Mouse (Mus musculus): ENCODE measurements at regions not wholly inside any gene's neighbourhood (a gene's known extent, or its start where the extent isn't known, plus 50 kb on each side); places are given as distances from the start of the nearest gene placed in this dataset.

DNA sequence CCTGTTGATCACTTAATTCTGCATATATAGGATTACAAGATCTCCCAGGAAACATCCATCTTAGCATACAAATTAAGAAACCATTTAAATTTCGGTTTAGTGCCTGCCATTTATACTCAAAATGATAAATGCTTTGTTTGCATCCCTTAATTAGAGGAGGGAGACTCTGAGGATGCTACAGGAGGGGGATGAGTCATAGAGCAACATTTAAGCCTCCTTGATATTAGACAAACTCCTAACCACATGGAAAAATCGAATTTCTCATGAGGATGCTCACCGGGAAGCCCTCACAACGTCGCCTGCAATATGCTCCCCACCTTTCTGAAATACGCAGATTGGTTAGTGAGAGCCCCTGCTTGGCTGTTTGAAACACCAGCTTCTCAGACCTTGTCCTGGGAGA, 320.8 kb upstream of the Sphkap start:
- DNase-seq (ENCODE audit: low spot score in 2 of 2) = no peak

DNA sequence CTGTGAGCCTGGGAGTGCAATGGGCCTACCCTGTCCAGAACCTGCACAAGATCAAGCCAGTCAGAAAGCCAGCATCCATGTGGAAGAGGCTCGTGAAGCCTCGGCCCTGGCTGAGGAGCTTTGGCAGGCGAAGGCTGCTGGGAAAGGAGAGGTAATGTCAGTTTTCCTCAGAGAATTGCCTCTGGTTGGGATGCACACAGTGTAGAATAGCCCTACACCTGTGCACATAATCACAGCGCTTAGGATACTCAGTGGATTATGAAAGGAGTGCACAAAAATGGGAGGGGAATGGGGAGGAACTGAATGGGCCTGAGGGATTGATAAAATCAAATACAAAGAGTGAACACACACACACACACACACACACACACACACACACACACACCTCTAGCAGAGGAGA, 319.9 kb upstream of the Sphkap start:
- no peak for DNase-seq (ENCODE audit: low spot score in 2 of 2)

DNA sequence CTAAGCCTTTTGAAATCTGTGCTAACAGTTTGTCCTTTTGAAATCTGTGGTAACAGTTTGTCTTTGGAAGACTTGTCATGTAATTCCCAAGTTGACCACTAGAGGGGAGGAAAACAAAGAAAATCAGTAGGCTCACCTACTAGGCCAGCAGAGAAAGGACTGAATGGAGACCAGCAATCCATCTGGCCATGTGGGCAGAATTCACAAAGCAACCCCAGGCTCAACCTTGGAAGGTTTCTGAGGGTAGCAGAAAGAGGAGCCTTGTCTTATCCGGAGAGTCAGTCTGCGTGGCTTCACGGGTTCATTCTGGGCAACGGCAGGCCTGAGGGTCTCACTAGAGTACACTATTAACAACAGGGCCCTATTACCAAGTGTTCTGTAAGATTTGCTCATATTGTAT, 319.2 kb upstream of the Sphkap start:
- peak; percentile 5 to 21 for DNase-seq (ENCODE audit: low spot score in 2 of 2)

DNA sequence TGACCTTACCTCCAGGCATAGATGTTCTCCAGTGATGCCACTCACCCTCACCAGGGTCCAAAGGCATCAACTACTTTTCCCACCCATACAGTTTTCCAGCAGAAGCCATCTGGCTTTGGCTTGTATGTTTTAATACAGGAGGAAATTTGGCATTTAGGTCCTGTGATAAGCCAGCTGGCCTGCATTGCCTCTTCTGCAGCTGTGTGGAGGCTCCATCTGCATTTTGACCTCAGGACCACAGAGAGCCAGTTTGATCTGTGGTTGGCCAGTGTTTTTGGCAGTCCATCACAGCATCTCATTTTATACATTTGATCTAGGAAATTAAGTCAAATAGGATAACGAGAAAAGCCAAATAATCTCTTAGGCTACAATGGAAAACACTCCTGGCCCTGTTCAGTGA, 315.1 kb upstream of the Sphkap start:
- no peak for DNase-seq (ENCODE audit: low spot score in 2 of 2)

DNA sequence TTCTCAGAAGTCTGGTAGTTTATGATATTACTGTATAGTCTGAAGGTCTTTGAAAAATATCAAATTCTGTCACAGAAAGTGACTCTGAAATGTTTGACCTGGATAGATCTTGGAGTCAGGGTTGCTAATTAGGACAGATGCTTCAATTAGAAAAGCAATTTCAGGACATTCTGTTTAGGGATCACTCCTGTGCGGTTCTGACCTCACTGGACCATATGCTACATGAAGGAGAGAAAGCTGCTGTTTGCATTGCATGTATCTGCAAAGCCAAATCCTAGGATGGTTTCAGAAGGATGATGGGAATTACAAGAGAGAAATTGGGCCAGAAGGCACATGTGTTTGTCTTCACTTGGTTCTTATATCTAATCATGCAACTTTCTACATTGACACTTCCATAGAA, 312.2 kb upstream of the Sphkap start:
- no peak for DNase-seq (ENCODE audit: low spot score in 2 of 2)

DNA sequence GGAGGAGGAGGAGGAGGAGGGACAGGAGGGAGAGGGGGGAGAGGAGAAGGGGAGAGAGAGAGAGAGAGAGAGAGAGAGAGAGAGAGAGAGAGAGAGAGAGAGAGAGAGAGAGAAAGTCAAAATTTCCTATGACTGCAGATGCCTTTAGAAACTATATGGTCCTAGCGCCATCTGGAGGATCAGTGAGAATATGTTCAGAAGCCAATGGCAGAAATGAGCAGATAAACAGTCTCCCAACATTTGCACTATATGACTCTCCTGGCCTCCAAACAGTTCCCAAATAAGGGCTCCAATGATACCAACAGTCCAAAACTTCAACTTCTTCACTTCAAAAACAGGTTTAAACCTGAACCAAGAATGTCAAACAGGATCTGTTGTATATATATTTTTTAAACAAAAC, 309.1 kb upstream of the Sphkap start:
- peak; percentile 63 to 72 for DNase-seq (ENCODE audit: low spot score in 2 of 2)

DNA sequence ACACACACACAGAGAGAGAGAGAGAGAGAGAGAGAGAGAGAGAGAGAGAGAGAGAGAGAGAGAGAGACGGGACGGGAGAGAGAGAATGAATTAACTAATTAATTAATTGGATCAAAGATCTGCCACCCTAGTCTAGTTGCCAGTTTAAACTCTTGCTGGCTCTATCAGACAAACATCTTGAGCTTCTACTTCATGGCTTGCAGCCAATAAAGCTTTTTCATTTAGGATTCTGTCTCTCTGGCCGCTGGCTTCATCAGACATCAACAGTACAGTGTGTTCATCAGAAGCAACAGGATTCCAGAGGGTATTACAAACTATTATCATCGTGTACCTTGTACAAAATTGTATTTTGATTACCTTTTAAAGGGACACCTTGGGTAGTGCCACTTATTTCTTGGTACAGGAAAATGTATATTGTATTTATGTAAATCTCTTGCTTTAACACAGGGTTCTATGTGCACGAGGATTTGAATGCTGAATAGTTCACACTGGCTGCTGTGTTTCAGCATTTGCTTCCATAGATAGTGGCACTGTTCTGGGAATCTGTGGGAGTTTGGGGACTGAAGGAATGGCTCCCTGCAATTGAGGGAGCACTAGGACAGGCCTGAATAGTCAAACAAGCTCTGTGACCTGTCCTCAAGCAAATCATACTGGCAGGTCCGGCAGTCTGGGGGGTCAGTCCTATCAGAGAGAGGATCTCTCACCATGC, 293.9 kb upstream of the Sphkap start:
- no peak for DNase-seq (ENCODE audit: low spot score in 2 of 2)

DNA sequence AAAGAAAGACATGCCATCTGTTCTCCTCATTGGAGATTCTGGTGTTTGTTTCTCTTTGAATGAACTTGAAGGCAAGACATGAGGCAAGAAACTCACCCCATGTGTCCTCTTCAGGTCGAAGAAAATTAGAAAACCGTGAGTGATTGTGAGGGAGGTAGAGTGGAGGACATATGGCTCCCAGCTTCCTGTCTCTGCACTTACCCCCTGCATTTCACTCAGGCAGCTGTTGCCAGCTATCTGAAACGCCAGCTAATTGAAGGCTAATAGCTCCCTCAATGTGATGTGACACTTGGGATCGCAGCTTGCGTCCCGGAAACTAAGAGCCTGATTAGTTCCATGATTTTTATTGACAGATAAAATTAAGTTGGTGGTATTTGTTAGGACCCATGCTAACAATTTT, 289.4 kb upstream of the Sphkap start:
- DNase-seq (ENCODE audit: low spot score in 2 of 2) = no peak

DNA sequence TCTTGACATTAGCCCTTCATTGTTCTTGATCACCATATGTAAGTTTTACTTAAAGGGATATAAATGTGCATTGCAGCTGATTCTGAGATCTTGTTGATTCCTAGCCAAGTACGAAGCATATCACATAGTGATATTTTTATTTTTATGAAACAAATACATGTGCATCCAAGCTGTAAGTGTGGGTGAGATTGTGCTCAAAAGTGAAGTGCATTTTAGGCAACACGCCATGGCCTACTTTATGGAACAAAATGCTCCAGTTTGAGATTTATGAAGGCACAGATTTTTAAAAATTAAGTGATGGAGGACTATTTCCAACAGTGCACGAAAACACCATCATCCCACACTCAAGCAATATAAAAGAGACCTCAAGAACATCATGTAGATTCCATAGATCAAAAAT, 277.2 kb upstream of the Sphkap start:
- peak; percentile 36 to 41 for DNase-seq (ENCODE audit: low spot score in 2 of 2)

DNA sequence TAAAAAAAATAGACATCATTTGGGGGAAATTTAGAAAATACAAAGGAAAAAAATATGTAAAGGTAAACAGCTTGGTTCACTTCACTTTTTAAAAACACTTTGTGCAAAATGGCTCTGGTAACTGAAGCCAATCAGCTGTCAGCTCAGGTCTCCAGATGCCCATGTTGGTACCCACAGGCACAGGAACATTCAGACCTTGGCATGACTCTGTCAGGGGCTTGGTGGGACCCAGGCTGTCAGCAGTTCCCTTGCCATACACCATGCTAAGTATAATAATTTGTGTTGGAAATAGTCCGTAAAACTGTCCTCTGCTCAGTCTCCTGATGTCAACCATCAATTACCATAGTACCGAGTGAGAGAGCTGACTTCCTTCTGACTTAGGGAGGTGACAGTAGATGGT, 257.3 kb upstream of the Sphkap start:
- DNase-seq (ENCODE audit: low spot score in 2 of 2) = no peak

DNA sequence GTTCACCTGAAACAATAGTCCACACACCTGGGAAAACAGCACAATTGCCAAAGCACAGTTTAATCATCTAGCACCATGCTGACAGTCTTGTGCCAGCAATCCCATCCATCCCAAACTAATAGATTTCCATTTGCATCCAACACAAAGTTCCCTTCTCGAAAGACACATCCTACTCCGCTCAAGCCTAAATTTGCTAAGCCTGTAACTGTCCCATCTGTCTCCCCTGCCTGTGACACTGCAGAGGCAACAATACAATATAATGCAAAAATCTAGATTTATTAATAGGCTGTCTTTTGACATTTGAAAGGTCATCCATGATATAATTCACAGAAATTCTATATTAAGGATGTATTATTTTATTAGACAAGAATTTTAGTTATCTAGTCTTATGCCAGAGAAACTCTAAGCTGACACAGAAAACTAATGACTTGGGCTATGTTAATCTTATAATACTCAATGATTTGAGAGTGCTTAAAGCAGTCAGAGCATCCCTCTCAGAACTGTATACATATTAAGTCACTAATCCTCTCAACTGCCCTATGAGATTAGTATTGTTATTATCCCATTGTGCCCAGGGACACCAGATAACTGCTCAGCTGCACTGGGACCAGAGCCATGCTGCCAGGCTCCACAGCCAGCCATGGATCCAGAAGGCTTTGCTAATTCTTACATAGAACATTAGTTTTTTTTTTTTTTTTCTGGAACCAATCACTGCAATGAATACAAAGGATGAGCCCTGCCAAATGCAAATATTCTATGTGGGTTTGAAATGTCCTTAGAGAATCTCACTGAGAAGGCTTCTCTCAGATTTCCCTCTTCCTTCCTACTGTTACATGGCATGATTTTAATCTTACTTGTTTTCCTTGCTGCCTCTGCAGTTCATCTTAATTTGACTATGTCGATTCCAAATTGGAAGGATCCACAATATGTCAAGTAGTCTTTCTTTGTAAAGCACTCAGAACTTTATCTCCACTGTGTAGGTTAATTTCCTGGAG, 254.1 kb upstream of the Sphkap start:
- no peak for DNase-seq (ENCODE audit: low spot score in 2 of 2)

DNA sequence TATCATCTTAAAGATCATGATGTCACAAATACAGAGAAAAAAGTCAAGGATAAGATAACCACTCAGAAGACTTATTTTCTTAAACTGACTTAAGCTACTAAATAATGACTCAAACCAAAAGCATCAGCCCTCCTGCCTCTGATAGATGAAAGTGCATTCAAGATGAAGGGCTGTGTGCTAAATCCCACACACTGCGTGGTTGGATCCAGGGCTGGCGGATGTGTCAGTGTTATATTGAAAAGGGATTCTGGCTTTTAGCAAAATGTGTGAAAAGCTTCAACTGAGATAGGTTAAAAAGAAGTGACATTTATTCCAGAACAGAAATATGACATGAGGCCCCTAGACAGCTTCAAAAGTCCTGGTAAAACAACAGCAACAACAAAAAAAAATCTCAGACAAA, 245.7 kb upstream of the Sphkap start:
- peak in 1 of 2 experiments; percentile 38 for DNase-seq (ENCODE audit: low spot score in 2 of 2)

DNA sequence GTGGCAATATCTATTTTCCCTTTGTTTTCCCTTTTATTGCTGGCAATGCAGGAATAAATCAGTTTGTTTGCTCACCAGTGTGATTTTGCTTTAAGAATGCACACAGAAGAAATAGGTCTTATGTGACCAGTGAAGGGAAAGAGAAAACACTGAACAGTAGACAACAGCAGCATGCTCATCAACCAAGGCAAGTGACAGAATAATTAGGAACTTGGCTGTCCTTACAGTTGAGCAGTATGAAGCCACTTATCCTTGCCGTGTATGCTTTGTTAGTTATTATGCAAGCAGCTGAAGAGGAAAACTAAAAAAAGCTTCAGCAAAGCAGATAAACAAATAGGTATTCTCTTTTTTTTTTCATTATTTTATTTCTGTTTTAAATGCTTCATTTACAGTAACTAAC, 237.6 kb upstream of the Sphkap start:
- DNase-seq (ENCODE audit: low spot score in 2 of 2) = no peak

DNA sequence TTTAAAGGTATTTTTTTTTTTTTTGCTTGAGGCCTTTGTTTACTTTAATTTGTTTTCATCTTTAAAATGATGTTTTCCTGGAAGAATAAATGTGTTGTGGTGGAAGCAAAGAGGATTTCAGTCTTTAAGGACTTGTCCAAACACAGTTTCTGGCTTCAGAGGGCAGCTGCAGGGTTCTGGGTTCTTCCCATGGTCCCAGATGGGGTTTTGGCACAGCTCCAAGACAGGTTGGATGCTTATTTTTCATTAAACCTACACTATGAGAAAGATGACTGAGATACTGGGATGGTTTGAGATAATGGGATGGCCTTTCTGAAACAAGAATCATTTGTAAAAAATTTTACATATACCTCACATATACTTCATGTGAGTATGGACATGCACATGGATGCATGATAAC, 234.7 kb upstream of the Sphkap start:
- DNase-seq (ENCODE audit: low spot score in 2 of 2) = no peak

DNA sequence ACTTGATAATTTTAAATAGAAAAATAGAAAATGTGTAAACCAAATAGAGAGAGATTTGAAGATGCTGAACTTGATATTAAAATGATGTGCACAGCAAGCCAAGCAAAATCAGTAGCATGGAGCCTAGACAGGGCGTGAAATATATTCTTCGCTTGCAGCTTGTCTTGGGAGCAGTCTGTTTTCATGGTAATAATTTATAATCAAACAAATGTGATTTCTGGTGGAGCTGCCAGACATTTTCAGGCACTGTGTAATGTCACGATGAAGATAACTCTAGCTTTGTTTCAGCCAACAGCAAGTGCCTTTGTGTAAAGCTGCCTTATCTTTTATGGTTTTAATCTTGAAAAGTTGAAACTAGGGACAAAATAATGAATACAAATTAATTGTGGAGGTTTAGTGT, 228.1 kb upstream of the Sphkap start:
- DNase-seq (ENCODE audit: low spot score in 2 of 2) = no peak

DNA sequence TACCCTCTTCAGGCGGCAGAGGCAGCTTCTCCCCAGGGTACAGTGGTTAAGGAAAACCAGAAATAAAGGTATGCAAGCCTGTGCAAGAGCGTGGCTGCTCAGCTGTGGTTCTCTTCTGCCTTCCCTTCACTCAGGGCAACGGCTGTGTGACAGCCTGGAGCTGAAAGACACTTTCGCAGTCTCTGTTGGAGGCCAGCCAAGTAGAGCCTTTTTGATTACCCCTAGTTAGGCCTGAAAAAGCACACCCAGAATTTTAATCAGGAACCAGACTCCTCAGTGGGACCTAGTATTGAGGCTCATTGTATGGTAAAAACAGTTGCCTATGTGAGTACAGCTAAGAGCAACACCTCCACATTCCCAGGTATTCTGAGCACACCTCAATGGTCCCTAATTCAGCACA, 223.8 kb upstream of the Sphkap start:
- DNase-seq (ENCODE audit: low spot score in 2 of 2) = peak; percentile 6 to 18

DNA sequence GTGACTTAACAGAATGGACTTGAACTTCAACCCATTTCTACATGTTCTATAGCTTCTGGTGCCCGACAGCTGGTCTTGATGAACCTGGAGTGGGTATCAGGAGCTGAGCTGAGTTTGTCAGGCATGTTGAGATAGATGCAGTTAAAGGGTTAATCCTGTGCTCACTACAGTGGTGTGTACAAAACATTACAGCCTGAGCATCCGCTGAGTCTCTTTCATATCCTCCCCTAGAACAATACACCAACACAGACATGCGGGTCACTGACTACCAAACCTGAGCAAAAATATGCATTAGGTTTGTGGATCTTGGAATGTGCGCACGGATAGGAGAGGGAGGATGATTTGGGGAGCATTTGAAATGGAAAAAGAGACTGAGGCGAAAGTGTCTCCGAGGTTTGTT, 223.4 kb upstream of the Sphkap start:
- peak in 1 of 2 experiments; percentile 5 for DNase-seq (ENCODE audit: low spot score in 2 of 2)

DNA sequence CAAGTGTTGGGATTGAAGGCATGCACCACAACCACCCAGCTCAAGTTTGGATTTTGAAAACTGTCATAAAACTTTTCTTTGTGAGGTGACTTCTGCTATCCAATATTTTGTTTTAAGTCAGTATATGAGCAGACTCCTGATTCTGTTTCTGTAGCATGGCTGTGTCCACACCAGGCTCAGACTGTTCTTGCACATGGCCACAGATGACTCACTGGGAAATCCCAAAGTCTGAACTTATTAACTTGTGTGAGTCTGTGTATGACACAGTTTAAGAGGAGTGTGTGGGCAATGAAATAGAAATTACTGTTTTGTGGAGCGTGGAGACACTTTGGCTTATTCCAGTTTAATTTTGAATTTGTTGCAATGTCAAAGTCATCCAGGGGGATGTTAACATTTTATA, 179.3 kb upstream of the Sphkap start:
- no peak for DNase-seq (ENCODE audit: low spot score in 2 of 2)

DNA sequence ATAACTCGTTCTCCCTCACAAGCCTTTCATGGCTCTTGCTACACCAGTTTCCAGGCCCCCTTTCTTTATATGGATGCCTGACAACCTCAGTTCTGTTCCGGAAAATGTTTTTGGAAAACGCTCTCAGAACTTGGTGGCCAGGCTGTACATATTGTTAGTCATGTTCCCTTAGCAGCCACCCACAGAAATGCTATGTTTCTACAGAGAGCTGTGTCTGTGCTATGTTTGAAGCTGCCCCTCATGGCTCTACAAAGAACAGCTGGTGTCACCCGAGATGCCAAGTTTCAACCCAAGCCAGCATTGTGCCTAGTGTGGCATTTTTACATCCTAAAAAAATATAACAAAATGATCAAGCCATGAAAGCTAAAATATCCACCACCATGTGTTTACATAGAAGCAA, 175.0 kb upstream of the Sphkap start:
- DNase-seq (ENCODE audit: low spot score in 2 of 2) = peak; percentile 51 to 66

DNA sequence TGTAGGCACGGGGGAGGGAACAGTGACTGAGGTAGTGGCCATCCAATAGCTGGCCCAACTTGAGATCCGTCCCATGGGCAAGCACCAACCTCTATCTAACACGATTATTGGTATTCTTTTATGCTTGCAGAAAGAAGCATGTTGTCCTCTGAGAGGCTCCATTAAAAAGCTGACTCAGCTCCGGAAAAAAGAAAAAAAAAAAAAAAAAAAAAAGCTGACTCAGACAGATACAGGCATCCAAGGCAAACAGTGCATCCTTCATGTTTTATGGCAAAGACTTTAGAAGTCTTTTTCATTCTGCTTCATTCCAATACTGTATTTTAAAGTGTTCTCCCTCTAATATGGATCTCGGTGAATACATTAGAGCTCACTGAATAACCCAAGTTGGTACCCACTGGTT, 162.0 kb upstream of the Sphkap start:
- no peak for DNase-seq (ENCODE audit: low spot score in 2 of 2)

DNA sequence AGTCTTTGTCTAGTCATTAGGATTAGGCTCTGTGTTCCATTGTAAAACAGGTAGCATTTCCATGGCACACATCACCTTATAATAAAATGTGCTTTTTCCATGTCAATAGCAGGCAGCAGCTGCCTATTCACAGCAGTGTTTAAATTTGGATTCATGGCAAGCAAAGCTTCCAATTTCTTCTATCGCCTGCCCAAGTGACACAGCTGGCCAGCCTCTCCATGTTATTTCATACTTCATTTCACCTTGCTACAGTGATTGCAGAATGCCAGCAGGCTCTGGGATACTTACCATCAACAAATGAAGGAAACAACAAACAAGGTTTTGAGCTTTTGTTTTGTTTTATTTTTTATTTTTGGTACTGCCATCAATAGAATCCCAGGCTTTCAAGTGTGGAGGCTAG, 160.7 kb upstream of the Sphkap start:
- no peak for DNase-seq (ENCODE audit: low spot score in 2 of 2)

DNA sequence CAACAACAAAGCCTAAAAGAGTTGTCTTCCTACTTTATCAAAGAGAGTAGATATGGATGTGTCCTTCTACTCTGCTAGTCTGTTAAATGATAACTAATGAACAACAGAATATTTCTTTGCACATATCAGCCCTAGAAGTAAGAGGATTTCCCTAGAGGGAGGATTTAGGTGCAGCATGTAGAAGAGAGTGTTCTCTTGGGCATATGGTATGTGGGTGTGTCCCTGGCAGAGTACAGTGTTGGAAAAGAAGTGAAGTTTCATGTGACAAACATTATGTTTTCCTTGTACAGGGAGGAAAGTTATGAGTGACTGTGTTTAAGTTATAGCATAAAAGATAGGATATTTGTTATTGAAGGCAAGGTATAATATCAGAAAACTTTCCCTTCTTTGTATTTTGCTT, 143.6 kb upstream of the Sphkap start:
- peak; percentile 77 to 81 for DNase-seq (ENCODE audit: low spot score in 2 of 2)

DNA sequence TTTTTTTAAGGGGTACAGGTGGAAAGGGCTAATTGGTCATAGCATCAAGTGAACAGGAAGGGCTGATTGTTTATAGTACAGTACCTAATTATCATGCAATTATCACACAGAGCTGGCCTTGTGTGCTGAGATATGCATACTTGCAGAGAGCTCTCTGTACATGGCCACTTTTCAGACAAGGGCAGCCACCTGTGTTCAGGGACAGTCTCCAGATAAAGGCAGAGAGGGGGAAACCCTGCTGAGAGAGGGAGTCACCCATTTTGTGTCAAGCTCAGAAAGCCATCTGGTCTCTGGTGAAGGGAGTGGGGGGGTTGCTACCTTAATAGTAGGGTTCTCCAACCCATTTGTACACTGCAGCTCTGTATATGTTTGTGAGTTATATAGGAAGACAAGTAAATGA, 127.5 kb upstream of the Sphkap start:
- DNase-seq (ENCODE audit: low spot score in 2 of 2) = no peak
